Mouse (Mus musculus): ENCODE results near the gene Npr2.

Gene Npr2

GRCm38 (mm10) chr4:43640491-43640890 is 8.8 kb downstream of the Npr2 start:
- TF ChIP-seq GATA4 (IDR thresholded peaks at IDR 0.05; ENCODE audit: insufficient replicate concordance, low read length): no peak

DNA sequence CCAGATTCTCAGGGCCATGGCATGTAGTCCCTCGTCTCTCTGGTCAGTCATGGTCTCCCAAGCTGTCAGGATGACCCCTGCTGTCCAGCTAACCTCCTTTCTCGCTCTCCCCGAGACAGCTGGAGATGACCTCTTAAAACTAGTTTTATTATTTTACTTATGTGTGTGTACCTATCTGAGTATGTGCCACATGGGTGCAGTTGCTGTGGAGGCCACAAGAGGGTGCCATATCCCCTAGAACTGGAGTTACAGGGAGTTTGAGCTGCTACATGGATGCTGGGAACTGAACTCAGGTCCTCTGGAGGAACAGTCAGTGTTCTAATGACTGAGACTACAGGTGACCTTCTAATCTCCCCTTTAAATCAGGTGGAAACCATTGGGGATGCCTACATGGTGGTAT is 18.0 kb downstream of the Npr2 start:
- TF ChIP-seq GATA4 (IDR thresholded peaks at IDR 0.05; ENCODE audit: insufficient replicate concordance, low read length): no peak

DNA sequence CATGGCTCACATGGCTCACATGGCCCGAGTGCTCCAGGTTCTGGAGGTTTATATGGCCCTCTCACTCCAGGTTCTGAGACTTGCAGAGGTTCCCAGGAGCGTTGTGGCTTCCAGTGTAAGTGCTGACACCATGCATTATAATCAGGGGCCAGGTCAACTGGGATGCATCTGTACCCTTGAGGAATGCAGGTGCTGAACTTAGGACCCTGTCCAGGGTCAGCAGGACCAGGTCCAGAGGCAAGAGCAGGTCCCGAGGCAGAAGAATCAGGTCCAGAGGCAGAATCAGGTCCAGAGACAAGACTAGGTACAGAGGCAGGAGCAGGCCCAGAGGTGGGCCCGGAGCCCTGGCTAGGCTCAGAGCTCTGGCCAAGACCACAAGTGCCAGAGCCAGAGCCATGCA is 21.0 kb downstream of the Npr2 start:
- no peak for TF ChIP-seq GATA4 (IDR thresholded peaks at IDR 0.05; ENCODE audit: insufficient replicate concordance, low read length)

GRCm38 (mm10) chr4:43653161-43654015 is 21.7 kb downstream of the Npr2 start, which contains the start of gene Spag8:
TSS of gene Spag8 (minus strand) at chr4:43653594.
- TF ChIP-seq GATA4 (IDR thresholded peaks at IDR 0.05; ENCODE audit: insufficient replicate concordance, low read length): no peak; the same call in 1 of the 2 replicates

DNA sequence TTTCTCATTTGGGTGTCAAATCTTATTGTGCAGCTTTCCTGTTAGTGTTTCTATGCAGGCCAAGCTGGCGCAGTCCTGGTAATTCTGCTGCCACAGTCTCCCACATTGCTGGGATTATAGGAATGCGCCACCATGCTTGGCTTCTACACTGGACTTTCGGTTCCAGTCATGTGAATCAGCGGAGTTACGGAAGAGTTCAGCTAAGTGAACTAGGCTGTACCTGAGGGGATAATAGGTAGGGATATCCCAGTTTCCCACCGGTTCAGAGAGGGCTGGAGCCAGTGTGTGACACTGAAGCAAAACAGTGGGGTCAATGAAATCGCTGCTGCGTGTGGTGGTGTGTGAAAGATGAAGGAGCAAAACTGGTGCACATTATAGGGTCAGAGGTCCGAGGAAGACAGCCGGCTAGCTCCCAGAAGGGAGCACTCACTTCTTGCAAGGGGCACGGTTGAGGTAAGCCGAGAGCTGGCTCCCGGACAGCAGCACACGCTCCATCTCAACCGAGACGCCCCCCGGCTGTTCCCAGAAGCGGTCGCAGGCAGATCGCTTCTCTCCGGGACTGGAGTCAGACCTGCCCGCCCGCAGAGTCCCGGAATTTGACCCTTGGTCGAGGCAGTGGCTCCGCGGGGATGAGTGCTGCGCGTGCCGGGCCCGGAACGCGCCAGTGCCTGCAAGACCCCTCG is 24.1 kb downstream of the Npr2 start:
- no peak for TF ChIP-seq GATA4 (IDR thresholded peaks at IDR 0.05; ENCODE audit: insufficient replicate concordance, low read length)

GRCm38 (mm10) chr4:43656339-43657109 is 24.8 kb downstream of the Npr2 start, which contains the start of gene Hint2:
TSS of gene Hint2 (minus strand) at chr4:43656466.
- no peak for TF ChIP-seq GATA4 (IDR thresholded peaks at IDR 0.05; ENCODE audit: insufficient replicate concordance, low read length)

- TF ChIP-seq GATA4 (IDR thresholded peaks at IDR 0.05; ENCODE audit: insufficient replicate concordance, low read length): no peak
Measured at GRCm38 (mm10) chr4:43657146-43657545, 25.4 kb downstream of the Npr2 start.

DNA sequence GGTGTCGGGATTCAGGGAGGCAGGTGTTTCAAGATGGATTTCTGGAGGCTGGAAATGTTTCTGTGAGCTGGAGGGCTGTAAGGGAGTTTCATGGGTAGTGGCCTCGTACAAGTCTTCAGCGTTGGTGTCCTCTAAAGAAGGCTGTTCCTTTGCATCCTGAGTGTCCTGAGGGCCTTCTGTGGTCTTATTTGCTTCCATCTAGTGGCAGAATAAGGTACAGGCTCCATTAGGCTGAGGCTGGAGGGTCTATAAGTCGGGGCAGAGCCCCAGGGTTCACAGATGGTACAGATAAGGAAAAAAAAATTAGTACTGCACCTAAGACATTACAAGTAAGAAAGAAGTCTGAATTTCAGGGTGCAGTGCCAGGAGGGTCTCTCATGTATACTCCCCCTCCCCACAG is 34.7 kb downstream of the Npr2 start:
- no peak for TF ChIP-seq GATA4 (IDR thresholded peaks at IDR 0.05; ENCODE audit: insufficient replicate concordance, low read length)

DNA sequence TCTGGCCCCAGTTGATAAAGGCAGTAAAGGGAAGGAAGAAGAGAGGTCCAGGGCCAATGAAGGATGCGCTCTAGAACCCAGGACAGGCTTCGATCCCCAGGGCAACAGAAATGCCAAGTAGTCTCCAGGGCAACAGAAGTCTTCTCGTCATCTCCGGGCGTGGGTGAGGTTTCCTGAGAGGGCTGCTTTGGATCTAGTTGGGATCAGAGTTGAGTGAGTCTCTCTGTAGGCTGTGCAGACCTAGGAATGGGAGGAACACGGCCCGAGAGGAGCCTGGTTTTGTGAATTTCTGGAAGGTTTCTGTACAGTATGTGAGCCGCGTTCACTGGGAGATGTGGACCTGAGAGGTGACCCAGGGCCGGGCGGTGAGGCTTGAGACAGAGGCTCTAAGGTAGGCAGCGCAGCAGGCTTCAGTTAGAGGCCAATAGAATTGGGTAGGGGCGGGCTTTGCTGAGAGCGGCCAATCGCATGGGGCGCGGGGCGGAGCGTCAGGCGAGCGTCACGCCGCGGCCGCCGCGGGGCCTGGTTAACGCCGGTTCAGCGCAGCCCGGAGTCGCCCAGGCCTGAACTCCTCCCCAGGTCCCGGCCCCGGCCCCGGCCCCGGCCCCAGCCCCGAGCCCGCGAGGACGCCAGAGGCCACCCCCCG is 37.2 kb downstream of the Npr2 start, which contains the start of the genes Tmem8b and Fam221b:
TSS of gene Tmem8b (plus strand) at position 190 of the 646 bp plus-strand sequence.
TSS of gene Fam221b (minus strand) at position 364 of the 646 bp plus-strand sequence.
- no peak for TF ChIP-seq GATA4 (IDR thresholded peaks at IDR 0.05; ENCODE audit: insufficient replicate concordance, low read length)

GRCm38 (mm10) chr4:43669428-43669794 is 37.7 kb downstream of the Npr2 start:
- TF ChIP-seq GATA4 (IDR thresholded peaks at IDR 0.05; ENCODE audit: insufficient replicate concordance, low read length): no peak

DNA sequence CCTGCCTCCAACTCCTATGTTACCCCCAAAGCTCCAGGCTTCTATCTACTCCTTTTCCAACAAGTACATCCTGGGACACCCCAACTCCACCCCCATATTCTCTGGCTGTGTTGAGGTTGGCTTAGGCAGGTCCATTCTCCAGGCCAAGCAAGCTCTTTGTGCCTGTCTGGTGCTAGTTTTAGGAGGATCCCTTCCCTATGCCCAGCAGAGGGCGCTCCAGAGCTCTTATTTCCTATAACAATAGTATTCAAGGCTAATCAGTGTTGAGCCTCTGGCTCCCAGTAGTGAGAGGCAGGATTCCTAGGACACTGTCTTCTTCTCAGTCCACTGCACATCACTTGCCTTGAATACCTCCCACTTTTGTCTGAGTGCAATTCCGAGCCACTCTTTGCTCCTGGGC is 40.3 kb downstream of the Npr2 start:
- TF ChIP-seq GATA4 (IDR thresholded peaks at IDR 0.05; ENCODE audit: insufficient replicate concordance, low read length): no peak

GRCm38 (mm10) chr4:43673703-43674102 is 42.0 kb downstream of the Npr2 start:
- TF ChIP-seq GATA4 (IDR thresholded peaks at IDR 0.05; ENCODE audit: insufficient replicate concordance, low read length): no peak

DNA sequence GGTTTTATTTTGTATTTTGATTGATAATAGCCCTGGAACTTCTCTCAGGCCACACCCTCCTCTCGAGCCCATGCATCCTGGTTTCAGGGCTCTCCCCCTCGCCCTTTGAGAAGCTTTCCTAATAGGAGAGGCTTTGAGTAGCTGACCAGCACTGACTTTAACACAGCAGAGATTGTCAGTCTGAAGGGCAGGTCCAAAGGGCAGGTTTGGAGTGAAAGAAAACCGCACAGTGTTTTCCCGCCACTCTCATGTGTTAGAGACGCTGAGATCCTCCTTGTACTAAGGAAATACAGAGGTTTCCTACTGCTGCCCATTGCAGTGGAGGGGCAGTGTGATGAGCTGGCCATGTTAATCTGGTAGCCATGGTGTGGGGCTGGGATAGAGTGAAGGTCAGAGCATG is 43.2 kb downstream of the Npr2 start:
- TF ChIP-seq GATA4 (IDR thresholded peaks at IDR 0.05; ENCODE audit: insufficient replicate concordance, low read length): no peak

GRCm38 (mm10) chr4:43675608-43676007 is 43.9 kb downstream of the Npr2 start:
- no peak for TF ChIP-seq GATA4 (IDR thresholded peaks at IDR 0.05; ENCODE audit: insufficient replicate concordance, low read length)

GRCm38 (mm10) chr4:43678541-43678940 is 46.8 kb downstream of the Npr2 start:
- no peak for TF ChIP-seq GATA4 (IDR thresholded peaks at IDR 0.05; ENCODE audit: insufficient replicate concordance, low read length)

Data from liver, adult (tissue).